Mouse (Mus musculus): Measurements from ENCODE around the gene Igsf9b. TPM values are rescaled to one million over a fixed set of nuclear protein-coding genes. Genes with fewer than 3 reads are reported as not detected.

The Igsf9b gene
- polyA plus RNA-seq, 1 experiment from 2014 or later = 4.4 TPM

DNA sequence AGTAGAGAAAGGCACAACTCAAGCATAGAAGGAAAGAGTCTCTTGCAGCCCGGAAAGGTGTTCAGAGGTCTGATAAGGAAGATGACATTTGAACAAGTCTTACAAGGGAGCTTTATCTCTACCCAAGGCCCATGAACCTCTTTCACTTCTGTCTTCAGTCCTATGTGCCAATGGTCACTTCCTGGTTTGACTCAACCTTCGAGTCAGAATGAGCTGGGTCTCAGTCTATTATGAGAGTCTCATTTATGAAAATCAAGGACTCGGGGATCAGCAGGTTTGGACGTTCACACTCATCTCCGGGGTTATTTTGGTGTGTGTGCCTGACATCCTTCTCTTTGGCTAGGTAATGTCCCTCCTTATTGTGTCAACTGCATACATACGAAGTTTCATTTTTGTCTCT, 58.9 kb downstream of the Igsf9b start:
- Histone ChIP-seq H3K4me3 (replicated peaks) (no peak overlapping the region), H3K4me2 (replicated peaks) (no peak overlapping the region), H3K9ac (no peak overlapping the region), H3K9me3 (no peaks in the 10 kb centered on the region), H3K36me3 (no peaks in the 10 kb centered on the region), H3K27me3 (replicated peaks) (no peaks in the 10 kb centered on the region), H3K27ac (no peak overlapping the region), H3K4me1 (replicated peaks) (no peaks in the 10 kb centered on the region)
- no peak for ATAC-seq
- 90% methylated on average over 6 of the region's 6 CpGs for whole genome bisulfite sequencing

GRCm38 (mm10) chr9:27367231-27367630, 68.2 kb downstream of the Igsf9b start:
- Histone ChIP-seq H3K4me3 (replicated peaks) (no peak overlapping the region), H3K27me3 (replicated peaks) (no peaks in the 10 kb centered on the region), H3K9me3 (no peaks in the 10 kb centered on the region), H3K27ac (no peak overlapping the region), H3K9ac (no peak overlapping the region), H3K36me3 (no peaks in the 10 kb centered on the region), H3K4me1 (replicated peaks) (no peaks in the 10 kb centered on the region), H3K4me2 (replicated peaks) (no peak overlapping the region)
- no peak for ATAC-seq
- WGBS = 67% methylated on average over 2 of the region's 2 CpGs

- Histone ChIP-seq H3K27me3 (replicated peaks) (no peaks in the 10 kb centered on the region), H3K9ac (no peak overlapping the region), H3K27ac (no peak overlapping the region), H3K4me3 (replicated peaks) (no peak overlapping the region), H3K4me2 (replicated peaks) (no peak overlapping the region), H3K36me3 (no peaks in the 10 kb centered on the region), H3K4me1 (replicated peaks) (no peaks in the 10 kb centered on the region), H3K9me3 (no peaks in the 10 kb centered on the region)
- no peak for ATAC-seq
- WGBS = 74% methylated on average over 2 of the region's 2 CpGs
These were observed 70.1 kb downstream of the Igsf9b start for GRCm38 (mm10) chr9:27369108-27369507.

DNA sequence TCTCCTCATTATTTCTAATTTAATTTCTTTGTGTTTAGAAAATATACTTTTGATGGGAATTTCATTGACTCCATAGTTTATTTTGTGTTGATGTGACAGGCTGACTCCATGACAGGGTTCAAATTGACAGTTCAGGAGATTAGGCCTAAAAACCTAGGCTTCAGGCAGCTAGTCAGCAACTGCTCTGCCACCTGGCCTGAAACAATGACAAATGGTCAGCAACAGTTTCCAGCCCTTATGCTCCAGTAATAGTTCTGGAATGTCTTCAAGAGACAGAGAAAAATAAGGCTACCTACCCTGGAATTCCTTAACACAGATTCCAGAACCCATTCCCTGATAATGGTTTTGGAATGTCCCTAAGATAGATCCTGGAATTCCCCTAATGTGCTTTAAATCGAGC, 76.7 kb downstream of the Igsf9b start:
- Histone ChIP-seq H3K36me3 (no peaks in the 10 kb centered on the region), H3K9ac (no peak overlapping the region), H3K4me2 (replicated peaks) (no peak overlapping the region), H3K9me3 (no peaks in the 10 kb centered on the region), H3K27me3 (replicated peaks) (no peaks in the 10 kb centered on the region), H3K4me3 (replicated peaks) (no peak overlapping the region), H3K27ac (no peak overlapping the region), H3K4me1 (replicated peaks) (no peaks in the 10 kb centered on the region)
- WGBS = 64% methylated on average over 1 of the region's 1 CpGs
- no peak for ATAC-seq

DNA sequence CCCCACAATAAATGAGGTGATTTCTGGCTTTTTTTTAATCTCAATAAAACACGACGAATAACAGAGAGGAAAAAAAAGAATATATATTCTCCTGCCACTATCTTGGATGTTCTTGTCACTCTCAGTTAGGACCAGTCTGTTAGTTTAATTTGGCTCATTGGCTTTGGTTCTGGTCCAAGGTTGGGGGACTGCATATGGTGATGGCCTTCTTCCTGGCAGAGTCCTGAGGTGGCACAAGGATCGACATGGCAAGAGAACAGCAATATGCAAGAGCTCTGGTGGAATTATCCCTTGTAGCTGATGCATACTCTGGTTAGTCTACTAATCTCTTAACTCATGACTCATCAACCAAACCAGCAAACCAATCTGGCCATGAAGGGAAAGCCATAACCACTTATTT, 87.9 kb downstream of the Igsf9b start:
- H3K4me3 ChIP-seq (replicated peaks) = no peak overlapping the region
- ATAC-seq = no peak
- H3K36me3 ChIP-seq = no peaks in the 10 kb centered on the region
- H3K9me3 ChIP-seq = no peaks in the 10 kb centered on the region
- no peak overlapping the region for H3K9ac ChIP-seq
- WGBS = 95% methylated on average over 3 of the region's 3 CpGs
- H3K27ac ChIP-seq = no peak overlapping the region
- H3K4me2 ChIP-seq (replicated peaks) = no peak overlapping the region
- no peaks in the 10 kb centered on the region for H3K4me1 ChIP-seq (replicated peaks)
- no peaks in the 10 kb centered on the region for H3K27me3 ChIP-seq (replicated peaks)

GRCm38 (mm10) chr9:27396500-27396899, 97.5 kb downstream of the Igsf9b start, which contains the start of gene Spata19:
Gene Spata19, plus strand, starts transcription at chr9:27396800.
- Histone ChIP-seq H3K4me1 (replicated peaks) (no peaks in the 10 kb centered on the region), H3K4me2 (replicated peaks) (no peak within 1 kb of the TSS), H3K4me3 (replicated peaks) (no peak within 1 kb of the TSS), H3K27me3 (replicated peaks) (no peaks in the 10 kb centered on the region), H3K9me3 (no peaks in the 10 kb centered on the region), H3K36me3 (no peaks in the 10 kb centered on the region), H3K27ac (no peak within 1 kb of the TSS), H3K9ac (no peak within 1 kb of the TSS)
- WGBS = 67% methylated on average over 3 of the region's 3 CpGs
- ATAC-seq = no peak

DNA sequence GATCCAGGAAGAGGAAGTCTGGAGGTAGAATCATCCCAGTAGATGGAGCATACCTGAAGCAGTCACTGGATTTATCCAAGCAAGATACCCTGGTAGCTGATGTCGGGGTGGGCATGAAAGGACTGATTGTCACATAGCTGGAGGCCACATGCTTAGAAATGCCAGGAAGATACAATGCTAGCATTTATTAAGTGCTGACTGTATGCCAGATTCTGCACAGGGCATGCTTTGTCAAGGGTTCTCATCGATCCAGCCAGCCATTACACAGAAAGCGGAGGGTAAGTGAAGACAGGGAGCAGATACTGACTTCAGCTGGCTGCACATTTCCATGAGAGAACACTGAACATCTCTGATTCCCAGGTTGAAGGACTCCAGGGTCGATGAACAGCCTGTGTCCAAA, 102.2 kb downstream of the Igsf9b start:
- Histone ChIP-seq H3K4me2 (replicated peaks) (no peak overlapping the region), H3K36me3 (no peaks in the 10 kb centered on the region), H3K9me3 (no peaks in the 10 kb centered on the region), H3K27me3 (replicated peaks) (no peaks in the 10 kb centered on the region), H3K4me3 (replicated peaks) (no peak overlapping the region), H3K4me1 (replicated peaks) (no peaks in the 10 kb centered on the region), H3K9ac (no peak overlapping the region), H3K27ac (no peak overlapping the region)
- WGBS = 87% methylated on average over 4 of the region's 4 CpGs
- no peak for ATAC-seq

Other genes starting within 250 kb of the Igsf9b start
- gene Jam3, start 143.8 kb upstream of the Igsf9b start, polyA plus RNA-seq (2015; fragmentation: Nextera tagmentation; extraction: Ambion mirVana) = 42.7 and 55.1 TPM in 2 replicates
- not detected in 2 replicates for gene Spata19, start 97.6 kb downstream of the Igsf9b start, polyA plus RNA-seq (2015; fragmentation: Nextera tagmentation; extraction: Ambion mirVana)